12 mouse cellular contexts compared by ENCODE assay signal in genomic region chr17:80786061-80786851, GRCm38 (mm10). TPM values are rescaled to one million over a fixed set of nuclear protein-coding genes. Genes with fewer than 3 reads are reported as not detected.
DNase-seq lines count a peak whose midpoint lies in the region; ATAC-seq and TF ChIP-seq lines count a peak whose summit lies in the region.
"Had no signal": no experiment of that assay in that cellular context is flagged by ENCODE, and none has a peak within 500 bp of the region (broad histone marks: within the 10 kb centered on the region; RNA-seq: fewer than 3 reads in every experiment).

No protein-coding gene starts in this region.

- no peaks in the 10 kb centered on the region for H3K36me3 ChIP-seq in liver, adult 2 months (ENCODE audit: control insufficient read depth, insufficient read depth, low read length)
- no peaks in the 10 kb centered on the region for H3K36me3 ChIP-seq in liver, embryonic 12.5 days
- H3K36me3 ChIP-seq in stomach, embryonic 14.5 days (ENCODE audit: control insufficient read depth, insufficient read depth, low read length) = no peaks in the 10 kb centered on the region
- H3K36me3 ChIP-seq in hindbrain, postnatal 0 days (ENCODE audit: insufficient read depth, low read length) = no peaks in the 10 kb centered on the region
- H3K36me3 ChIP-seq: forebrain, embryonic 15.5 days; hindbrain, embryonic 15.5 days had no signal

- no peak overlapping the region for H3K4me2 ChIP-seq in liver, embryonic 12.5 days
- H3K4me2 ChIP-seq in stomach, embryonic 14.5 days (replicated peaks; ENCODE audit: low read depth, low read length) = no peak overlapping the region
- H3K4me2 ChIP-seq in hindbrain, postnatal 0 days (ENCODE audit: low read depth, low read length) = no peak overlapping the region
- H3K4me2 ChIP-seq: forebrain, embryonic 15.5 days; hindbrain, embryonic 15.5 days had no signal

- no peak overlapping the region for H3K9ac ChIP-seq in liver, adult 2 months (ENCODE audit: low read depth, low read length)
- no peak overlapping the region for H3K9ac ChIP-seq in liver, embryonic 12.5 days
- H3K9ac ChIP-seq in stomach, embryonic 14.5 days (replicated peaks; ENCODE audit: low read depth, low read length) = no peak overlapping the region
- H3K9ac ChIP-seq in hindbrain, postnatal 0 days (replicated peaks; ENCODE audit: low read length) = no peak overlapping the region
- H3K9ac ChIP-seq: forebrain, embryonic 15.5 days; hindbrain, embryonic 15.5 days had no signal

- no peak for TF ChIP-seq CTCF in liver, adult 2 months (IDR thresholded peaks at IDR 0.05; ENCODE audit: low read depth, low read length)
- no peak for TF ChIP-seq CTCF in hindbrain, postnatal 0 days (IDR thresholded peaks at IDR 0.05; ENCODE audit: low read depth)

- 9% methylated on average over 8 of the region's 8 CpGs for WGBS in liver, adult 2 months
- 68% methylated on average over 8 of the region's 8 CpGs for WGBS in liver, embryonic 12.5 days (ENCODE audit: insufficient replicate concordance)
- 33% methylated on average over 8 of the region's 8 CpGs for WGBS in stomach, embryonic 14.5 days
- WGBS in hindbrain, postnatal 0 days = 82% methylated on average over 8 of the region's 8 CpGs

- H3K9me3 ChIP-seq in liver, embryonic 12.5 days (replicated peaks) = no peaks in the 10 kb centered on the region
- H3K9me3 ChIP-seq in stomach, embryonic 14.5 days (ENCODE audit: control insufficient read depth, low read depth, low read length) = no peaks in the 10 kb centered on the region
- no peaks in the 10 kb centered on the region for H3K9me3 ChIP-seq in hindbrain, postnatal 0 days (ENCODE audit: low read length)
- H3K9me3 ChIP-seq: forebrain, embryonic 15.5 days; hindbrain, embryonic 15.5 days had no signal

- DNase-seq in liver, adult 2 months (ENCODE audit: extremely low read depth, low read depth, low spot score) = peak; percentile 61
- DNase-seq in kidney, postnatal 10 days = peak; percentile 25
- DNase-seq in layer of hippocampus, adult 9-10 months (ENCODE audit: low spot score) = no peak
- DNase-seq in hindbrain, postnatal 0 days (ENCODE audit: low spot score) = no peak
- DNase-seq in cerebellum, postnatal 14 days = no peak

- TF ChIP-seq POLR2A in liver, adult 2 months (IDR thresholded peaks at IDR 0.05; ENCODE audit: extremely low read depth, insufficient read depth, low read length) = no peak

- H3K27ac ChIP-seq in liver, adult 2 months (replicated peaks; ENCODE audit: insufficient read depth, low read depth, low read length) = peak overlapping the region; percentile 73
- no peak overlapping the region for H3K27ac ChIP-seq in liver, embryonic 12.5 days
- H3K27ac ChIP-seq in brown adipose tissue, adult 24 weeks (replicated peaks; ENCODE audit: low read depth, low read length) = 0 out of 2 replicates have a peak overlapping the region, but pooled peaks have one; percentile 16
- peak overlapping the region; percentile 64; the same call in 1 of the 2 replicates for H3K27ac ChIP-seq in stomach, embryonic 14.5 days (ENCODE audit: low read length)
- no peak overlapping the region for H3K27ac ChIP-seq in hindbrain, postnatal 0 days
- H3K27ac ChIP-seq: forebrain, embryonic 15.5 days; hindbrain, embryonic 15.5 days had no signal

- peaks cover 20% of the 10 kb centered on the region for H3K4me1 ChIP-seq in liver, adult 2 months (ENCODE audit: control insufficient read depth, insufficient read depth, low read length)
- 0 out of 2 replicates have a peak, but pooled peaks cover 4% of the 10 kb centered on the region for H3K4me1 ChIP-seq in liver, embryonic 12.5 days
- peaks cover 6% of the 10 kb centered on the region; the same call in 1 of the 2 replicates for H3K4me1 ChIP-seq in brown adipose tissue, adult 24 weeks (ENCODE audit: control insufficient read depth, insufficient read depth, insufficient read length, low read length)
- peaks cover 13% of the 10 kb centered on the region; the same call in 1 of the 2 replicates for H3K4me1 ChIP-seq in stomach, embryonic 14.5 days (ENCODE audit: control insufficient read depth, insufficient read depth, low read length)
- no peaks in the 10 kb centered on the region for H3K4me1 ChIP-seq in hindbrain, postnatal 0 days (ENCODE audit: insufficient read depth, low read length)
- H3K4me1 ChIP-seq: forebrain, embryonic 15.5 days; hindbrain, embryonic 15.5 days had no signal

- no peak for ATAC-seq in liver, embryonic 12.5 days
- no peak for ATAC-seq in stomach, embryonic 14.5 days (ENCODE audit: insufficient number of reproducible peaks, insufficient read depth, low FRiP score, low read depth)
- ATAC-seq in hindbrain, postnatal 0 days = no peak
- ATAC-seq: activated CD4-positive, CD25-positive, alpha-beta regulatory T cell, adult 4 months; CD4-positive, CD25-positive, alpha-beta regulatory T cell, adult 4 months; forebrain, embryonic 15.5 days had no signal

- no peaks in the 10 kb centered on the region for H3K79me2 ChIP-seq in liver, adult 2 months (ENCODE audit: control insufficient read depth, insufficient read depth, low read length)

- no peak overlapping the region for H3K4me3 ChIP-seq in liver, adult 2 months (ENCODE audit: insufficient read depth, low read depth, low read length)
- no peak overlapping the region for H3K4me3 ChIP-seq in liver, embryonic 12.5 days
- no peak overlapping the region for H3K4me3 ChIP-seq in brown adipose tissue, adult 24 weeks (ENCODE audit: insufficient read depth, low read depth, low read length)
- no peak overlapping the region for H3K4me3 ChIP-seq in stomach, embryonic 14.5 days (ENCODE audit: low read depth, low read length)
- H3K4me3 ChIP-seq in hindbrain, postnatal 0 days (ENCODE audit: low read length) = no peak overlapping the region
- H3K4me3 ChIP-seq: forebrain, embryonic 15.5 days; hindbrain, embryonic 15.5 days had no signal

- H3K27me3 ChIP-seq in liver, adult 2 months (ENCODE audit: control insufficient read depth, insufficient read depth, low read length) = no peaks in the 10 kb centered on the region
- H3K27me3 ChIP-seq in liver, embryonic 12.5 days (replicated peaks) = no peaks in the 10 kb centered on the region
- H3K27me3 ChIP-seq in stomach, embryonic 14.5 days (ENCODE audit: control insufficient read depth, insufficient read depth, low read length) = no peaks in the 10 kb centered on the region
- H3K27me3 ChIP-seq in hindbrain, postnatal 0 days (ENCODE audit: insufficient read depth, low read length) = no peaks in the 10 kb centered on the region
- H3K27me3 ChIP-seq: forebrain, embryonic 15.5 days; hindbrain, embryonic 15.5 days had no signal

RNA-seq across cellular contexts. Expression of gene Map4k3, which starts 58.0 kb away (rescaled TPM):
- total RNA-seq in liver, adult 2 months (2014; rRNA removed) = 22.9 and 23.6 TPM in 2 replicates
- 5.6 and 5.7 TPM in 2 replicates for polyA plus RNA-seq in liver, adult 2 months (2012; rRNA removed)
- 5.8 and 6.3 TPM in 2 replicates for polyA plus RNA-seq in liver, embryonic 12.5 days (2016; fragmentation: Nextera tagmentation; extraction: Ambion mirVana)
- 16.6 and 16.9 TPM in 2 replicates for polyA plus RNA-seq in brown adipose tissue, adult 24 weeks (2012; ENCODE audit: insufficient read depth, insufficient read length, missing spikeins)
- polyA plus RNA-seq in stomach, embryonic 14.5 days (2014; fragmentation: Nextera tagmentation; extraction: Ambion mirVana) = 39.5 and 42.5 TPM in 2 replicates
- 46.5 and 51.0 TPM in 2 replicates for total RNA-seq in hindbrain, postnatal 0 days (2014; rRNA removed)
- 17.7 and 18.1 TPM in 2 replicates for polyA plus RNA-seq in hindbrain, postnatal 0 days (2015; fragmentation: Nextera tagmentation; extraction: Ambion mirVana)

Comparison
In these comparisons a context has a peak if more than half of its experiments do, and no peak if none do; other contexts are left out.
1. H3K27ac ChIP-seq: peak in liver, adult 2 months (single experiment), brown adipose tissue, adult 24 weeks (single experiment) and stomach, embryonic 14.5 days (single experiment); none in liver, embryonic 12.5 days (single experiment) and hindbrain, postnatal 0 days (single experiment).
2. DNase-seq: peak in liver, adult 2 months (single experiment) and kidney, postnatal 10 days (single experiment); none in layer of hippocampus, adult 9-10 months (single experiment), hindbrain, postnatal 0 days (single experiment) and cerebellum, postnatal 14 days (0 of 2).